Mouse (Mus musculus): ENCODE data around the gene Ppp1r9a.
"Not testable (repeated sequence)": the region's sequence is repeated elsewhere in the genome, so short reads cannot be mapped to it uniquely, and the experiment has no call there.

The Ppp1r9a gene

DNA sequence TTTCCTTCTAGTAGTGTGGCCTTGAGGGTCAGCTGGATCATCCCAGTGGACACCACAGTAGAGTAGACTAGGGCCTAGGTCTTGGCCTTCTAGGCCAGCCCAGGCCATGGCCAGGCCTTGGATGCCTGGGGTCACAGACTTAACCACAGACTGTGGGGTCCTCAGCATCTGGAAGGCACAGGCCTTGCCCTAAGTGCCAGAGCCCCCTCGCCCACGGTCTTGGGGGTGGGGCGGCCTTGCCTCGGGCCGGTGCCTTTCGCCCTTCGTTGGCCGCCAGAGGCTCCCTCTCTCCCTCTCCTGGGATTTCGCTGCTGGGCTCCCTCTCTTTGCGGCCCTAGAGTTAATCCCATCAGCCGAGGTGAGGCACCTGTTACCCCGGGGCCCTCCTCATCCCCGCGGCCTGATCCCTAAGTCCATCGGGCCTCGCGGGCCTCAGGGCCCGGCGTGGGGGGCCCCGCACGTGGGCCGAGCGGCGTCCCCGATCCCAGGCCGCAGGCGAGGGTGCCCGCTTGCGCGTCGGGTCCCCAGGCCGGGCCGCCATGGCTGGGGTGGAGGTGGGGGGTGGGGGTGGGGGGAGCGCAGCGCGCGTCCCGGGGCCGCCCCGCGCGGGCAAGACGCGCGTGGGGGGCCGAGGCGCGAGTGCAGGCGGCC is at the start of gene Ppp1r9a:
Ppp1r9a (plus strand) TSS at position 244 of the 651 bp plus-strand sequence.
- no peak for DNase-seq (ENCODE audit: low read depth in 1 of 2, low spot score in 2 of 2)

- DNase-seq (ENCODE audit: low read depth in 1 of 2, low spot score in 2 of 2), result no peak
Observed at GRCm38 (mm10) chr6:4855236-4855635, 47.5 kb upstream of the Ppp1r9a start.

DNA sequence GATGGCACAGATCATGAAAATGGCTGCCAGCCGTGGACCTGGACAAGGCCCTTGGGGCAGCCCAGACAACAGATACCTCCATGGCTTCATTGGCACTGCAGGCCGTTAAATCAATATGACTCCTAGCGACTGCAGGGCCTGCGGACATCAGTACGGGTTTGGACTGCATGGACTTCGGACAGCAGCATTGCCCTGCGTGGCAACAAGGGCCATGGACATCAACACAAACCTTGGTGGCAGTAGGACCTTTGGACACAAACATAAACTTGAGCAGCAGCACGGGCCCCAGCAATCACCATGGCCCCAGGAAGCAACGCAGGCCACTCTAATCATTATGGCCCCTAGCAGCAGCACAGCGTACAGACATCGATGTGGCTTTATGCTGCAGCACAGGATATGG is 45.8 kb upstream of the Ppp1r9a start:
- no peak for DNase-seq (ENCODE audit: low read depth in 1 of 2, low spot score in 2 of 2)

DNA sequence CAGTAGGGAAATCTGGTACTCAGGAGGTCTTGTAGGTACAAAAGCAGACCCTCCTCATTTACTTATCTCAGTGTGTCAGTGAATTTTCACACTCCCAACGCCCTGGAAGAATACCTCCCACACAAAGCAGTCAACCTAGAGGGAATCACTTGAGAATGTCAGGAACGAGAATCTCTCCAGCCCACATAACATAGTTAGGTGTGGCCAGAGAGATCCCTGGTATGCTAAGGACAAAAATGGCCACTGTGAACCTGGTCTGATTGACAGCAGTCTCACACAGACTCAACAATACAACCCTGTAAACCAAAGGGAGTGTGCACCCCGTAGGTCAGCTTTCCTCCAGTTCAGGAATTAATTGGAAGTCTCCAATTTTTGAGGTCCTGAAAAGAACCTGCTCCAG is 18.4 kb upstream of the Ppp1r9a start:
- no peak for DNase-seq (ENCODE audit: low read depth in 1 of 2, low spot score in 2 of 2)

DNA sequence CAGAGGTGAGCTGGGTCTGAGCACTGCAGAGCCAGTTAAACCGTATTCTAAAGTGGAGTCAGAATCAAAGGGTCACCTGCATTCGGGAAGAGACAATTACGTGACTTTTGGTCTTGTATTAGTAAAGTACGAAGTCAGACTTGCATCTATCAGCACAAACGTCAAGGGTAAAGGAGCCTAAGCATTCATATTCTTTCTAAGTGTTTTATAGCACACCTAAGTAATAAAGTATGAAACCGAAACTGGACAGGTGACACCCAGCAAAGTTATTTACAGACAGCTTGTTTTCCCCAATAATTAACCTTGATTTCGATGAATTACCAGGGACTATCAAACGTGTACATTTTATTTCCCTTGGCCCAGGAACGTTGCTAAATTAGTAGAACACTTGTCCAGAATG is 13.2 kb upstream of the Ppp1r9a start:
- DNase-seq (ENCODE audit: low read depth in 1 of 2, low spot score in 2 of 2), result no peak

- DNase-seq (ENCODE audit: low read depth in 1 of 2, low spot score in 2 of 2), result no peak
Observed at GRCm38 (mm10) chr6:4892417-4892816, 10.3 kb upstream of the Ppp1r9a start.

DNA sequence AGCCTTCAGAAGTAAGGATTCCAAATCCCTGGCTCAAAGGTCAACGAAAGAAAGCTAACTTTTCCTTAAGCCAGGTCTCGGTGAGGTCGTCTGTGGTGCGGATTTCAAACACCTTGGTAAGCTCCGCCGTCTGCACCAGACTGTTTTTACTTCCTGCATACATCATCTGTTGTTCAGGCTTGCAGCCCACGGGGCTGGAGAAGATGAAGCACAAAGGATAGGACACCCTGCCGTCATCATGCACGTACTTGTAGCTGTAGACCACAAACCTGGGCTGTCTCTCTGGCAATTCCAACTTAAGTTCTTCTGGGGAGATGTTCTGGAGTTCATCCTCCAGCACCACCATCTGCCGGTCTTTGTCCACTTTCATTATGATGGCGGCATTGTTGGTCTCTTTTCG is 9.4 kb upstream of the Ppp1r9a start:
- DNase-seq (ENCODE audit: low read depth in 1 of 2, low spot score in 2 of 2), result not testable (repeated sequence)

DNA sequence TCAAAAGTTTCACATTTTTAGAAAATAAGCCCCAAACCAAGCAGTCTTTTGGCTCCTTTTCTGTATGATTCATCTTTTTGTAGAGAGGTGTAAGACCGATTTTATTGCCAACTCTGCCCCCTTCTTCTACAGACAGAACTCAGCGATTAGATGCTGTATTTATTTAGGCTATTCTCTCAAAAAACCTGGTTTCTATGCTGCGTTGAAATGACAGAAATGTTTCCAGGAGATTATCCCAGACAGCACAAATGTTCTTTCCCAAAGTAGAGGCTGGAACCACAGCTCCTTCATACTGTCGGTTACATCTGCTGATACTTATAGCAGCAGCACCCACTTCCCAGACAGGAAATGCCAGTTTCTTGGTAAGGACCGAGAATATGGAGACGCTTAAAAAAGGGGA is 2.8 kb upstream of the Ppp1r9a start:
- no peak for DNase-seq (ENCODE audit: low read depth in 1 of 2, low spot score in 2 of 2)

GRCm38 (mm10) chr6:4903325-4904054 is 773 bp downstream of the Ppp1r9a start:
- DNase-seq (ENCODE audit: low read depth in 1 of 2, low spot score in 2 of 2), result no peak

GRCm38 (mm10) chr6:4904055-4904450 is 1.3 kb downstream of the Ppp1r9a start:
- DNase-seq (ENCODE audit: low read depth in 1 of 2, low spot score in 2 of 2), result no peak

GRCm38 (mm10) chr6:4910042-4910634 is 7.4 kb downstream of the Ppp1r9a start:
- no peak for DNase-seq (ENCODE audit: low read depth in 1 of 2, low spot score in 2 of 2)

GRCm38 (mm10) chr6:4918470-4918869 is 15.8 kb downstream of the Ppp1r9a start:
- DNase-seq (ENCODE audit: low read depth in 1 of 2, low spot score in 2 of 2), result no peak

- DNase-seq (ENCODE audit: low read depth in 1 of 2, low spot score in 2 of 2), result not testable (repeated sequence)
Observed at GRCm38 (mm10) chr6:4923791-4924190, 21.1 kb downstream of the Ppp1r9a start.

DNA sequence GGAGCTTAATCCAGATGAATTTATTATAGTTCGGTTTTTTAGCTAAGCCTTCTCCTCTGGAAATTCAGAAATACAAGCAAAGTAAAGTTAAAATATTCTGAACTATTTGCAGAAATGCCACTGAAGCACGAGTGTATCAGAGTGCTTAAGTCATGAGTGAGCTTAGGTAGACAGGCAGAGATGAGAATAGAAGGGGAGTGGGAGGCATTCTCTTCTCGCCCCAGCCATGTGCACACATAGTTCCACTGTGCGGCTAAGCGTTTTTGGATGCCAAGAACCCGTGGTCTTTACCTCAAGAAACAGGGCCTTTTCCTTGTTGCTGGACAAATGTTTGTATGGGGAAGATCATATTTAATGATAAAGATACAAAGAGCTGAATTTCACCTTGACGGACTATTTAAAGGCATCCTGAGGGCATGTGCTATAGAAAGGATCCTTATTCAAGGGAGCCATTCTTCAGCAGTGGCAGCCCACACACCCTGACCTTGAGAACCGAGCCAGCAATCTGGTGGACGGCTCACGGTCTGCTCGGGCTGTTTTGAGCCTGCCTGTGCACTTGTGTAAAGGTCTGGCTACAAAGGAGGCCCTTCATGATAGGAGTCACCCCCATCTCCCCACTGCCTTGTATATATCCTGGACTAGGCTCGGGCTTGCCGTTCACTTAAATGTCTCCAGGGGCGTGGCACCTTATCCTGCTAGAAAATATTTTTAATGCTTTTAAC is 23.4 kb downstream of the Ppp1r9a start:
- DNase-seq (ENCODE audit: low read depth in 1 of 2, low spot score in 2 of 2), result no peak

GRCm38 (mm10) chr6:4930321-4930720 is 27.6 kb downstream of the Ppp1r9a start:
- DNase-seq (ENCODE audit: low read depth in 1 of 2, low spot score in 2 of 2), result no peak

GRCm38 (mm10) chr6:4938901-4939300 is 36.2 kb downstream of the Ppp1r9a start:
- DNase-seq (ENCODE audit: low read depth in 1 of 2, low spot score in 2 of 2), result no peak

- no peak for DNase-seq (ENCODE audit: low read depth in 1 of 2, low spot score in 2 of 2)
Observed at GRCm38 (mm10) chr6:4940086-4940485, 37.4 kb downstream of the Ppp1r9a start.

DNA sequence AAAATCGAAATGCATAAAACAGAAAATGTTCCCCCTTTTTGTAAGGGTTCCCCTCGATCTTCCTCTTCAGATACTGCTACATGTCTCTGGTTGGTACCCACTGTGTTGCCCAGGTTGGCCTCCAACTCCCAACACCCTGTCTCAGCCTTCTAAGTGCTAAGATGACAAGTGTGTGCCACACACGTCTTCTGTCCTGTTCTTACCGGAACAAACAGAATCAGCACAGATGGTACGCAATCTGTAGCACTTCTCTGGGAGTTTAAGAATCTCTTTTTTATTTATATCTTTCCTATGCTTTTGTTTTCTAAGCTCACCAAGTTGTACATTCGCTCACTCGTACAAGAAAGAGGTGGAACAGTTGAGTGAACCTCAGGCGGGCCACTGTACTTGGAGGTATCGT is 37.9 kb downstream of the Ppp1r9a start:
- DNase-seq (ENCODE audit: low read depth in 1 of 2, low spot score in 2 of 2), result no peak

GRCm38 (mm10) chr6:4943821-4944220 is 41.1 kb downstream of the Ppp1r9a start:
- no peak for DNase-seq (ENCODE audit: low read depth in 1 of 2, low spot score in 2 of 2)

DNA sequence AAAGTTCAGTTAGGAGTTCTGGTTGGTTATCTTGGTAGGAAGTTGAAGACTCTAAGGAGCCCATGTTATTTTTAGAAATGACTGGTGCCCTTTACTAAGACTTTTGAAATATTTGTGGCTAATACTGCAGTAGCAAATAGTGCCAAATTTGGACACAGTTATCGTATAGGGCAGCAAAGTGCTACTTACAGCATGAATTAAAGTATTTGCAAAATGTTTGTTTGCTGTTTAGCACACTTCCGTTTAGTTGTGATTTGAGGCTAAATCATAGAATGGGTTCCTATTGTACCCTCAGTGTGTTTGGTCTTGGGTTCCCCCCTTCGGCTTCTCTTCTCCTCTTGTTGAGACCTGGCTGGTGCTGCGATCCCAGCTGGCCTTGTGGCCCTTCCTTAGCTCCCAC is 45.3 kb downstream of the Ppp1r9a start:
- DNase-seq (ENCODE audit: low read depth in 1 of 2, low spot score in 2 of 2), result no peak

DNA sequence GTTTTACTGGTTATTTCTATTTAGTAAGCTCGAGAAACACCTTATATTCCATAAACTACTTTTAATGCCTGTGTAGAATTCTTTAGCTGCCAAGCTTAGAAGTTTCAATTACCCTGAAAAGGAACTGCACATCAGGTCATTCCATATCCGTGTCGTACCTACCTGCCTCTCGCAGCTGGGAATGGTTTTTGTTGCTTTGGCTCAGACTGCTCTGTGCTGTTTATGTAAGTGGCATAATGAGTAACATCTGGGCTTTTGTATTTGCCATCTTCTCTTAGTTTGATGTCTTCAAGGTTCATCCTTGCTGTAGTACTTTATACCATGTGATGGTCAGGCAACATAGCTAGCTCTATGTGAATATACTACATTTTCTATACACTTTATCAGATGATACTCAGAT is 47.0 kb downstream of the Ppp1r9a start:
- DNase-seq (ENCODE audit: low read depth in 1 of 2, low spot score in 2 of 2), result no peak
